Mouse (Mus musculus) kidney, adult 18-20 months (tissue): ENCODE results near the gene Ttc1.

Experiments
- DNase-seq: peaks from one replicate; pipeline ENCODE4 v3.0.0; 2021

Ttc1 gene

DNA sequence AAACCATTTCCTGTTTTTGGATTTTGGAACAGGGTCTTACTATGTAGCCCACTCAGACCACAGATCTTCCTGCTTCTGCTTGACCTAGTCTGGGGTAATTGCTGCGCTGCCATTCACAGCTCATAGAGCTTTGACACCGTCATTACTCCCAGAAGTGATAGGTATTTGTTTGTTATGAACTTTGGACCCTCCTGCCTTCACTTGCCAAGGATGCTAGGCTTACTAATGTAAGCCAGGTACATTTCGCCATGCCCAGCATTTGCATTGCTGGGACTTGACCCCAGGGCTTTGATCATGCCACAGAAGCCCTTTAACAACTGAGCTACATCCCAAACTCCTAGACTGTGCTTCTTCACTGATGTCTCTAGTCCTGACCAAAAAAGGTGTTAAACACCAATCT, 47.5 kb downstream of the Ttc1 start:
- DNase-seq, result no peak

DNA sequence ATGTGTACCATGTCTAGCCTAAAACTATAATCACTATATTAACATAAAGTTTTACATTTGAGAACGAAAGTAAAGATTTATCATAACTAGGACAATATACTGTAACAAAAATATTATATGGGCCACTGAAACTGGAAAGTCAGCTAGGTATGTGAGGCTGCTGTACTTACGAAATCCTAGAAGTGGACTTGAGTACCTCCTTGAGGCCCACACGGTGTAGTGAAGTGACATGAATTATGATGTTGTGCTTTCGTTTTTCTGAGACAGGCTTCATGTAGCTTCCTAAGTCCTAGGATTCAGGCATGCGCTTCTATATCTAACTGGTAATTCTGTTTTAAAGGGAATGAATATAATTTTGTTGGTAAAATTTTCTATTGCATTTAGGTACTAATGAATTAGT, 49.2 kb downstream of the Ttc1 start:
- DNase-seq, result no peak

DNA sequence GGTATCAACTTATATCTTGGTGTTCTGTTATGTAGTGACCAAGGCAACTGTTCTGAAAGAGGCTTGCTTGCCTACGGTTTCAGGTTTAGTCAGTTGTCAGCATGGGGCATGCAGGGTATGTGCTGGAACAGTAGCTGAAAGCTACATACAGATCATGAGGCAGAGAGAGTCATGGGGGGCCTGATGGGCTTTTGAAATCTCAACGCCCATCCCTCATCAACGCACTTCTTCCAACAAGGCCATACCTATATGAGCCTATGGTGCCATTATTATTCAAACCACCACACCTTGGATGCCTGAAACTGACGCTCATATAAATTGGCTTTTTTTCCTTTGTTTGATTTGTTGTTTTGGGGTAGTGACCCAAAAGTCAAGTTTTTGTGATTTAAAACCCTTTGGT, 51.2 kb downstream of the Ttc1 start:
- no peak for DNase-seq

DNA sequence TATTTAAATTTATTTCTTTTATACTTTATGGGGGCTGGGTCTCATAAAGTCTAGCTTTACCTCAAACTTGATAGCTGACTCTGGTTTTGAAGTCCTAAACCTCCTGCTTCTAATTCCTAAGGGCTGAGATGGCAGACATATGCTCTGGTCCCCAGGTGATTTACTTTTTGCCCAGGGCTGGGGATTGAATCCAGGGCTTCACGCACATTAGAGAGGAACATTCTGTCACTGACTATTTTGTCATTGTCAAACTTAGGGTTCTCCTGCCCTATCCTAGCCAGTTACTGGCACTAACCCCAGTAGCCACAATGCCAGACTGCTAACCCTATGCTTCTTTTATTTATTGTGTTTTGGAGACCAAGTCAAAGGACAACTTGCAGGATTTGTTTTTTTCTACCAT, 59.0 kb downstream of the Ttc1 start:
- no peak for DNase-seq

DNA sequence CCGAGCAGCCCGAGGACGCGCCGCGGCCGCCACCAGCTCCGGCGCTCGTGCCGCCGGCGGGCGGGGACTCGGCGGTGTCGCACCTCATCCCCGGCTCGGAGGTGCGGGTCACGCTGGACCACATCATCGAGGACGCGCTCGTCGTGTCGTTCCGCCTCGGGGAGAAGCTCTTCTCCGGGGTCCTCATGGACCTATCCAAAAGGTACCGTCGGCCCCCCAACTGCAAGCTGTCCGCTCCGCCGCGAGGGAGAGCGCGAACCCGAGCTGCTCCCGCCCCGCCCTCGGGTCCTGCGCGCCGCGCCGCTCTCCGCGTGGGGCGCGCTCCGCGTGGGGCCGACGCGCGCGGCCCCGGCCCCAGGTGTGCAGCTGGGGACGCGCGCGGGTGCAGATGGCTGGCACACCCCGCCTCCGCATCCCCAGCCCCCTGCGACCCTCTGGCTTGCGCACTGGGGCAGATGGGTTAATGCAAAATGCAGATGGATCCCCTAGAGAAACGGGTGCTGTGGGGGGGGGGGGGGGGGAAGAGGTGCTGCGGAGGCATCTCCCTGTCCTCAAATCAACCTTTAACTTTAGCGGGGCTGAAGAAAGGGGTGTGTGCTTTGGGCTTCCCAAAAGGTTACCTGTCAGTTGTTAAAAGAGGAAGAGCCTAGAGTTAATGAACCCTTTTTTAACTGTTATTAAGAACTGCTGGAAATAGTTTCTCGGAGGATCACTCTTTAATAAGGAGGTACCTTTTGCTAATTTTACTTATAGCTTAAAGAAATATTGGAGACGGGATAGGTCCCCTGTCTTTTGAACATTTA, 65.2 kb downstream of the Ttc1 start:
- DNase-seq, result peak; percentile 74

DNA sequence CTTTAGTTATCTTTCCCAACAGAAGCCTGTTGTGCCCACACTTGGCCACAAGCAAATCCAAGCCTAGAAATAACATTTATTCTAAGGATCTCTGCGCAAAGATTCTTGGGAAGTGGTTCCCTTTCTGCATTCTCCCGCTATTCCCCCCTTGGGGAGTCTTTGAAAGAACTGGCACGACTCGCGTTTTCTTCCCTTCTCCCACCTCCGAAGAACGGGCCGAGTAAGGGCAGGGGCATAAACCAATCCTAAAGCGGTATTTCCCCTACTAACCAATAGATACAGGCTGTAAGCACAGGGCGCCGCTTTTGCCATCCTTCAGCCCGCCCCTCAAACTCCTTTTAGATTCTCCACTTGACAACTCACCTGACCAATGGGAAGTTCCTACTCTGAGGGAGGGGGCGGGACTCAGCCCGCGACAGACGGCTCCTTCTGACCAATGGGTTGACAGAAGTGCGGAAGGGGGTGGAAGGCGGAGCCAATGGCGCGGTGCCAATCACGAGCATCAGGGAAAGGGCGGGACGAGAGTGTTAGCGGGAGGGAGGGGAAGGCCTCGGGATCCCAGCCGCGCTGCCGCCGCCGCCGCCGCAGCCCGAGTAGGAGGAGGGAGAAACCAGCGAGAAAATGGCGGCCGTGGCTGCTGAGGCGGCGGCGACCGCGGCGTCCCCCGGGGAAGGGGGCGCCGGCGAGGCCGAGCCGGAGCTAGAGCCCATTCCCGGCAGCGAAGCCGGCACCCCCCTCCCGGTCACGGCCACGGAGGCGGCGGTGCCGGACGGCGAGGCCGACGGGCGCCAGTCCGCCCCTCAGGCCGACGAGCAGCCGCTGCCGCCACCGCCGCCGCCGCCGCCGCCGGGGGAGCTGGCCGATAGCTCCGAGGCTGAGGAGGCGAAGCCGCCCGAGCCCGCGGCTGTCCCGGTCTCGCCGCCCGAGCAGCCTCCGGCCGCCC, 66.1 kb downstream of the Ttc1 start, which contains the start of gene Pwwp2a:
Gene Pwwp2a (plus strand): TSS at position 527 of the 943 bp plus-strand sequence.
- DNase-seq, result peak; percentile 98
